Mouse (Mus musculus): ENCODE results near the gene Thada.

DNA sequence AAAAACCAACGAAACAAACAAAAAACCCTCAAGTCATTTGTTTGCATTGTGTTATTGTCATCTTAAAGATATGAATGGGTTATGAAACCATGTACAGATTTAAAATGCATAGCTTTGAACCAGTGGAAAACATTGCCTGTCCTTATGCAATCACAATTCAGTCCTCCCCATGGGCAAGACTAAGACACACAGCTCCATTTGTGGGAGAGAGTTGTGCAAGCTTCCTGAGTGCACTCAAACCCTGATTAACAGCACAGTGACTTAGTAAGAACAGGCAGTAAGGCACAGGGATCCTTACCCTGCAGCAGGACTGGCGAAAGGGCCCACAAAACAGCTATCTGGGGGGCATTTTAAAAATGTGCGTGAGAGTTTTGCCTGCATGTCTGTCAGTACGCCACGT, 11.2 kb upstream of the Thada start:
- TF ChIP-seq POLR2A (IDR thresholded peaks at IDR 0.05; ENCODE audit: borderline replicate concordance, control insufficient read depth, low read depth, low read length) (no peak), CTCF (IDR thresholded peaks at IDR 0.05; ENCODE audit: control insufficient read depth, insufficient read depth, low read length) (no peak)

All from bone marrow, adult 2 months (tissue).